Mouse (Mus musculus) embryonic fibroblast, embryonic 13.5 days (primary cell): ENCODE results near the gene Srp54a.
"Not testable (repeated sequence)": the region's sequence is repeated elsewhere in the genome, so short reads cannot be mapped to it uniquely, and the experiment has no call there.

Experiments
- CTCF ChIP-seq: IDR thresholded peaks from 2 replicates; pipeline ENCODE4 v1.5.1; 2011; ENCODE audit warnings: mild to moderate bottlenecking, control low read depth, low read length, moderate library complexity, borderline replicate concordance; ENCODE audit not compliant: insufficient read depth
- POLR2A ChIP-seq: IDR thresholded peaks from 2 replicates; pipeline ENCODE4 v1.6.1; 2011; ENCODE audit warnings: low read depth, mild to moderate bottlenecking, control low read depth, low read length, moderate library complexity

GRCm38 (mm10) chr12:55135540-55135939 lies 55.5 kb downstream of the Srp54a start:
- not testable (repeated sequence) for TF ChIP-seq POLR2A, CTCF
